Mouse (Mus musculus): Measurements from ENCODE around the gene Dnajc8. TPM values are rescaled to one million over a fixed set of nuclear protein-coding genes. Genes with fewer than 3 reads are reported as not detected.
"Not testable (repeated sequence)": the region's sequence is repeated elsewhere in the genome, so short reads cannot be mapped to it uniquely, and the experiment has no call there.

The Dnajc8 gene
- polyA plus RNA-seq, 1 experiment: 41.8 TPM

DNA sequence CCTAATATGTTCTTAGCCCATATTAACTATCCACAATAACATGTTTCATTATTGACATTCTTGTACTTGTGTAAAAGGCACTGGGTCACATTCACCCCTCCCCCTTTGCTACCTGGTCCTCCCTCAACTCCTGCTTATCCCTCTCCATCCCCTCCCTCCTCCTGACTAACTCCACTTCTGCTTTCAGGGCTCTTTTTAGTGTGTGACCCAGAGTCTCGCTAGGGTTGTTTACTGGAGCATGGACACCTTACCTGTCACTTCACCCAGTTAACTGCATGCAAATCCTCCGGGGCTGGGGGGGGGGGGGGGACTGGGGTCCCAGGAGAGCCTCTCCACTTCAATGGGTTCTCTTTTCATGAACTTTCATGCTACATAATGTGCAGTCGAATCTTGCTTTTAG is 48.4 kb downstream of the Dnajc8 start:
- no peak for TF ChIP-seq POLR2A (IDR thresholded peaks at IDR 0.05; ENCODE audit: borderline replicate concordance, extremely low read depth, low read depth, low read length)
- no peak for TF ChIP-seq CTCF (IDR thresholded peaks at IDR 0.05; ENCODE audit: insufficient read depth, low read length)
- DNase-seq: no peak
- H3K4me1 ChIP-seq (ENCODE audit: control insufficient read depth, insufficient read depth, low read length): no peaks in the 10 kb centered on the region
- no peak overlapping the region for H3K4me3 ChIP-seq (replicated peaks; ENCODE audit: extremely low read depth, low read depth, low read length)
- WGBS: 52% methylated on average over 3 of the region's 3 CpGs

DNA sequence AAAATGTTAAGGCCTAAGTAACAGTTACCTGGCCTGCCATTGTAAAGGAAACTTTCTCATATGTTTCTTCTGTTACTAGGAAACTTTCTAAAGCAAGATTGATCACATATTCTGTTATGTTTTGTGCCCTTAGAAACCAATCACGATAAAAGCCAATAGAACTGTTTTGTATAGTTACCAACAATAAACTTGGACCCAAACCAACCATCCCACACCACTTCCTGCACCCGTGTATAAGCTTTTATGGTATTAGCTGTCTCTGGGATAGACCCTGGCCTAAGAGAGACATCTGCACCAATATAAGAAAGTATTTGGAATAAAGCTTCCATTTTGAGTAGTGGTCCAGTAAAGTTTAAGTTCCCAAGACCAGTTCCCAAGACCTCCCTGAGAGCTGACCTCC is 49.6 kb downstream of the Dnajc8 start:
- H3K4me3 ChIP-seq (replicated peaks; ENCODE audit: extremely low read depth, low read depth, low read length): no peak overlapping the region
- DNase-seq: no peak
- TF ChIP-seq CTCF (IDR thresholded peaks at IDR 0.05; ENCODE audit: insufficient read depth, low read length): no peak
- no peak for TF ChIP-seq POLR2A (IDR thresholded peaks at IDR 0.05; ENCODE audit: borderline replicate concordance, extremely low read depth, low read depth, low read length)
- no peaks in the 10 kb centered on the region for H3K4me1 ChIP-seq (ENCODE audit: control insufficient read depth, insufficient read depth, low read length)
- WGBS: 31% methylated on average over 2 of the region's 2 CpGs

- no peak for DNase-seq
- no peak overlapping the region for H3K4me3 ChIP-seq (replicated peaks; ENCODE audit: extremely low read depth, low read depth, low read length)
- TF ChIP-seq POLR2A (IDR thresholded peaks at IDR 0.05; ENCODE audit: borderline replicate concordance, extremely low read depth, low read depth, low read length): no peak
- no peak for TF ChIP-seq CTCF (IDR thresholded peaks at IDR 0.05; ENCODE audit: insufficient read depth, low read length)
- no peaks in the 10 kb centered on the region for H3K4me1 ChIP-seq (ENCODE audit: control insufficient read depth, insufficient read depth, low read length)
- WGBS: 86% methylated on average over 4 of the region's 4 CpGs
Measured at GRCm38 (mm10) chr4:132586282-132586681, 50.9 kb downstream of the Dnajc8 start.

DNA sequence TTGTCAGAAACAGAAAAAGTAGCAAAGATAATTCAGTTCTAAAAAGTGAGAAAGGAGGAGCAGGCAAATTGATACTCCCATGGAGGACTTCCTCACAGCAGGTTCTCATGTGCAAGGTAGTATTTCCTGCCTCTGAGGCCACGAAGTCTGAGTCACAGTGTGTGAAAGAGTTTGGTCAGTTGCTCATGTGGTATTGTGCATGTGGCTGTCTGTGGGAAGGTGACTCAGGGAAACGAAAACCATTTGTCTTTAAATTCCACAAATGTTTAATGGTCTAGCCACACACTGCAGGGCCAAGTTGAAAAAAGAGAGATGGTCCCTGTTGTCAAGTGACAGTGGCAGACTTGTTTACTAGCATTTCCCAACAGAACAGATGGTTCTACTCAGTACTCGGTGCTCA is 53.2 kb downstream of the Dnajc8 start:
- H3K4me3 ChIP-seq (replicated peaks; ENCODE audit: extremely low read depth, low read depth, low read length): no peak overlapping the region
- H3K4me1 ChIP-seq (ENCODE audit: control insufficient read depth, insufficient read depth, low read length): no peaks in the 10 kb centered on the region; the same call in 1 of the 2 replicates
- no peak for DNase-seq
- TF ChIP-seq POLR2A (IDR thresholded peaks at IDR 0.05; ENCODE audit: borderline replicate concordance, extremely low read depth, low read depth, low read length) (no peak), CTCF (IDR thresholded peaks at IDR 0.05; ENCODE audit: insufficient read depth, low read length) (no peak)
- WGBS: 57% methylated on average over 3 of the region's 3 CpGs

- no peak for TF ChIP-seq CTCF (IDR thresholded peaks at IDR 0.05; ENCODE audit: insufficient read depth, low read length)
- TF ChIP-seq POLR2A (IDR thresholded peaks at IDR 0.05; ENCODE audit: borderline replicate concordance, extremely low read depth, low read depth, low read length): no peak
- no peak overlapping the region for H3K4me3 ChIP-seq (replicated peaks; ENCODE audit: extremely low read depth, low read depth, low read length)
- no peaks in the 10 kb centered on the region; the same call in 1 of the 2 replicates for H3K4me1 ChIP-seq (ENCODE audit: control insufficient read depth, insufficient read depth, low read length)
- no peak for DNase-seq
- 63% methylated on average over 10 of the region's 10 CpGs for WGBS
Measured at GRCm38 (mm10) chr4:132590642-132591041, 55.3 kb downstream of the Dnajc8 start.

- no peak for DNase-seq
Measured at GRCm38 (mm10) chr4:132592958-132593357, 57.6 kb downstream of the Dnajc8 start.

DNA sequence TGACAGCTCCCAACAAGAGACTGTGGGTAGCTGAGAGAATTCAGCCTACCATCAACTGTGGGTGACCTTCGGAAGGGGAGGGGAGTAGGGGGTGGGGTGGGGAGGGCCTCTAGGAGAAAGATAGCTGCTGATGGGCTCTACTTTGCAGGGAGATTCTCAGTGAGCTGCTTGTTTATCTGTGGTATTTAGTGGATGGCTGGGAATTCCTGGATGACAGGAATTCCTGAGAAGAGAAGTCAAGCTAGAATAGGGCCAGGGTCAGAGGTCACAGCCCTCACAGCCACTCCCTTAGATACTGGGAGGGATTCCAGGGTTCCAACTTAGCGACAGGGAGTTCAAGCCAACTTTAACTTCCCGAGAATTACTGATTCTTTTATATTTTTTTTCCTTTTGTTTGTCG is 58.8 kb downstream of the Dnajc8 start:
- DNase-seq: no peak
- Histone ChIP-seq H3K4me3 (replicated peaks; ENCODE audit: extremely low read depth, low read depth, low read length) (no peak overlapping the region), H3K4me1 (ENCODE audit: control insufficient read depth, insufficient read depth, low read length) (no peaks in the 10 kb centered on the region; the same call in 1 of the 2 replicates)
- TF ChIP-seq POLR2A (IDR thresholded peaks at IDR 0.05; ENCODE audit: borderline replicate concordance, extremely low read depth, low read depth, low read length) (no peak), CTCF (IDR thresholded peaks at IDR 0.05; ENCODE audit: insufficient read depth, low read length) (no peak)
- WGBS: 26% methylated on average over 4 of the region's 4 CpGs

More at GRCm38 (mm10) chr4:132592958-132593357, 57.6 kb downstream of the Dnajc8 start:
- Histone ChIP-seq H3K4me3 (replicated peaks; ENCODE audit: extremely low read depth, low read depth, low read length) (no peak overlapping the region), H3K4me1 (ENCODE audit: control insufficient read depth, insufficient read depth, low read length) (no peaks in the 10 kb centered on the region; the same call in 1 of the 2 replicates)
- 83% methylated on average over 9 of the region's 9 CpGs for WGBS
- TF ChIP-seq POLR2A (IDR thresholded peaks at IDR 0.05; ENCODE audit: borderline replicate concordance, extremely low read depth, low read depth, low read length): no peak
- no peak for TF ChIP-seq CTCF (IDR thresholded peaks at IDR 0.05; ENCODE audit: insufficient read depth, low read length)

DNA sequence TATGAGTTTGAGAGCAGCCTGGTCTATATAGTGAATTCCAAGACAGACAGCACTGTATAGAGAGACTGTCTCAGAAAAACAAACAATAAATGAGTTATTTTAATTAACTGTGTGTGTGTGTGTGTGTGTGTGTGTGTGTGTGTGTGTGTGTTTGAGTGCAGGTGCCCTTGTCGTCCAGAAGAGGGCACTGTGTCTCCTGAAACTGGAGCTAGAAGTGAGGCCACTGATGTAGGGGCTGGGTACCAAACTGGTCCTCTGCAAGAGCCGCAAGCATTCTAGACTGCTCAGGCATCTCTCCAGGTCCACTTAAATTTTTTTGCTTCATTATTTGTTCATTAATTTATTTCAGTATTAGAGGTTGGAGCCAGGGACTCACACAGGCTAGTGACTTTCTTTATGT is 63.5 kb downstream of the Dnajc8 start:
- H3K4me1 ChIP-seq (ENCODE audit: control insufficient read depth, insufficient read depth, low read length): no peaks in the 10 kb centered on the region
- 90% methylated on average over 2 of the region's 2 CpGs for WGBS
- TF ChIP-seq POLR2A (IDR thresholded peaks at IDR 0.05; ENCODE audit: borderline replicate concordance, extremely low read depth, low read depth, low read length) (no peak), CTCF (IDR thresholded peaks at IDR 0.05; ENCODE audit: insufficient read depth, low read length) (no peak)
- H3K4me3 ChIP-seq (replicated peaks; ENCODE audit: extremely low read depth, low read depth, low read length): no peak overlapping the region
- DNase-seq: no peak

- TF ChIP-seq POLR2A (IDR thresholded peaks at IDR 0.05; ENCODE audit: borderline replicate concordance, extremely low read depth, low read depth, low read length) (no peak), CTCF (IDR thresholded peaks at IDR 0.05; ENCODE audit: insufficient read depth, low read length) (no peak)
- H3K4me1 ChIP-seq (ENCODE audit: control insufficient read depth, insufficient read depth, low read length): no peaks in the 10 kb centered on the region
- H3K4me3 ChIP-seq (replicated peaks; ENCODE audit: extremely low read depth, low read depth, low read length): no peak overlapping the region
- WGBS: 56% methylated on average over 3 of the region's 3 CpGs
- DNase-seq: no peak
Measured at GRCm38 (mm10) chr4:132599764-132600163, 64.4 kb downstream of the Dnajc8 start.

DNA sequence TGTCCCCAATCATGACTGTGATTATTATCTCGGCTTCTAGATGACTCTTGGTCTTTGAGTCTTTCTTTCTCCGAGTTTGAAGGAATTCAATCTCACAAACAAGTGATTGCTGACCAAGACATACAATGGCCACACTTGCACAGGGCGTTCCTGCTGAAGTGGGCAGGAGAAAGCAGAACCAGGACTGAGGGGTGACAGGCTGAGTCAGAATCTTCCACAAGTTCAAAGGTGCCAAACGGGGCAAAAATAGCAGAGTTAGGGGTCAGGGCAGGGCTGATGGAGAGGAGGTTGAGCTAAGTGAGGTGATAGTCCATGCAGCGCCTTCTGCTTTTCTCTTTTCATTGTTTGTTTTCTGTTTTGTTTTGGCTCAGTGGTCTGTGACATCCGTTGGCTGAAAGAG is 65.1 kb downstream of the Dnajc8 start:
- whole genome bisulfite sequencing: 81% methylated on average over 6 of the region's 6 CpGs
- TF ChIP-seq POLR2A (IDR thresholded peaks at IDR 0.05; ENCODE audit: borderline replicate concordance, extremely low read depth, low read depth, low read length) (no peak), CTCF (IDR thresholded peaks at IDR 0.05; ENCODE audit: insufficient read depth, low read length) (no peak)
- Histone ChIP-seq H3K4me3 (replicated peaks; ENCODE audit: extremely low read depth, low read depth, low read length) (no peak overlapping the region), H3K4me1 (ENCODE audit: control insufficient read depth, insufficient read depth, low read length) (no peaks in the 10 kb centered on the region)
- no peak for DNase-seq

DNA sequence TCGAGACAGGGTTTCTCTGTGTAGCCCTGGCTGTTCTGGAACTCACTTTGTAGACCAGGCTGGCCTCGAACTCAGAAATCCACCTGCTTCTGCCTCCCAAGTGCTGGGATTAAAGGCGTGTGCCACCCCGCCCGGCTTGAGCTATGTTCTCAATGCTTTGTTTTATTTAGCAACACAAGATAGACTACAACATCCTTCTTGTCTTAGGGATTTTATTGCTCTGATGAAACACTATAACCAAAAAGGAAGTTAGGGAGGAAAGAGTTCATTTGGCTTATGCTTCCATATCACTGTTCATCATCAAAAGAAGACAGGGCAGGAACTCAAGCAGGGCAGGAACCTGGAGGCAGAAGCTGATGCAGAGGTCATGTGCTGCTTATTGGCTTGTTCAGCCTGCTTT is 65.9 kb downstream of the Dnajc8 start:
- DNase-seq; H3K4me1 ChIP-seq (ENCODE audit: control insufficient read depth, insufficient read depth, low read length); H3K4me3 ChIP-seq (replicated peaks; ENCODE audit: extremely low read depth, low read depth, low read length): not testable (repeated sequence)
- WGBS: 81% methylated on average over 5 of the region's 5 CpGs

Other genes starting within 250 kb of the Dnajc8 start
- 1.9 and 2.0 TPM in 2 replicates for gene Rab42, start 232.2 kb upstream of the Dnajc8 start, polyA plus RNA-seq (2012; rRNA removed)
- 16.4 and 17.8 TPM in 2 replicates for gene Trnau1ap, start 206.0 kb upstream of the Dnajc8 start, polyA plus RNA-seq (2012; rRNA removed)
- gene Rcc1, start 181.9 kb upstream of the Dnajc8 start, polyA plus RNA-seq (2012; rRNA removed): 3.9 and 5.3 TPM in 2 replicates
- gene Phactr4, start 113.1 kb upstream of the Dnajc8 start, polyA plus RNA-seq (2012; rRNA removed): 11.3 and 13.4 TPM in 2 replicates
- 2.9 and 4.3 TPM in 2 replicates for gene Med18, start 71.6 kb upstream of the Dnajc8 start, polyA plus RNA-seq (2012; rRNA removed)
- gene Sesn2, start 25.0 kb upstream of the Dnajc8 start, polyA plus RNA-seq (2012; rRNA removed): 11.5 and 14.1 TPM in 2 replicates
- gene Atpif1, start 1.9 kb upstream of the Dnajc8 start, polyA plus RNA-seq (2012; rRNA removed): 68.3 and 93.0 TPM in 2 replicates
- 5.0 and 5.3 TPM in 2 replicates for gene Ptafr, start 28.5 kb downstream of the Dnajc8 start, polyA plus RNA-seq (2012; rRNA removed)
- 16.6 and 19.5 TPM in 2 replicates for gene Eya3, start 103.4 kb downstream of the Dnajc8 start, polyA plus RNA-seq (2012; rRNA removed)
- 8.7 and 10.4 TPM in 2 replicates for gene Xkr8, start 197.0 kb downstream of the Dnajc8 start, polyA plus RNA-seq (2012; rRNA removed)
- gene Smpdl3b, start 221.7 kb downstream of the Dnajc8 start, polyA plus RNA-seq (2012; rRNA removed): 4.7 and 6.6 TPM in 2 replicates
- gene Rpa2, start 232.8 kb downstream of the Dnajc8 start, polyA plus RNA-seq (2012; rRNA removed): 9.7 and 9.9 TPM in 2 replicates

Measured in lung, adult 2 months (tissue).